Mouse (Mus musculus): ENCODE data around the gene Faap20. TPM values are rescaled to one million over a fixed set of nuclear protein-coding genes. Genes with fewer than 3 reads are reported as not detected.

The Faap20 gene
- polyA plus RNA-seq, 1 experiment from 2014 or later: 63.2 TPM

GRCm38 (mm10) chr4:155290045-155290444 lies 40.4 kb downstream of the Faap20 start:
- no peaks in the 10 kb centered on the region for H3K36me3 ChIP-seq
- 0 out of 2 replicates have a peak overlapping the region, but pooled peaks have one; percentile 10 for H3K9ac ChIP-seq
- H3K27me3 ChIP-seq (replicated peaks): no peaks in the 10 kb centered on the region; the same call in 1 of the 2 replicates
- H3K4me2 ChIP-seq: no peak overlapping the region
- no peak overlapping the region for H3K27ac ChIP-seq (replicated peaks)
- H3K4me3 ChIP-seq: no peak overlapping the region
- ATAC-seq (ENCODE audit: extremely low read depth, insufficient number of reproducible peaks, low FRiP score, low TSS enrichment): no peak
- H3K9me3 ChIP-seq: no peaks in the 10 kb centered on the region
- peaks cover 4% of the 10 kb centered on the region; the same call in 1 of the 2 replicates for H3K4me1 ChIP-seq
- 86% methylated on average over 7 of the region's 7 CpGs for WGBS

- Histone ChIP-seq H3K27me3 (replicated peaks) (no peaks in the 10 kb centered on the region; the same call in 1 of the 2 replicates), H3K9me3 (no peaks in the 10 kb centered on the region), H3K4me2 (no peak overlapping the region), H3K4me3 (no peak overlapping the region), H3K36me3 (no peaks in the 10 kb centered on the region), H3K4me1 (peaks cover 4% of the 10 kb centered on the region; the same call in 1 of the 2 replicates), H3K27ac (replicated peaks) (no peak overlapping the region), H3K9ac (no peak overlapping the region)
- no peak for ATAC-seq (ENCODE audit: extremely low read depth, insufficient number of reproducible peaks, low FRiP score, low TSS enrichment)
- WGBS: 80% methylated on average over 10 of the region's 10 CpGs
Measured at GRCm38 (mm10) chr4:155292863-155293262, 43.3 kb downstream of the Faap20 start.

GRCm38 (mm10) chr4:155294381-155294780 lies 44.8 kb downstream of the Faap20 start:
- no peak for ATAC-seq (ENCODE audit: extremely low read depth, insufficient number of reproducible peaks, low FRiP score, low TSS enrichment)
- no peaks in the 10 kb centered on the region for H3K36me3 ChIP-seq
- no peaks in the 10 kb centered on the region for H3K9me3 ChIP-seq
- H3K9ac ChIP-seq: no peak overlapping the region
- no peaks in the 10 kb centered on the region; the same call in 1 of the 2 replicates for H3K27me3 ChIP-seq (replicated peaks)
- 86% methylated on average over 14 of the region's 14 CpGs for WGBS
- H3K27ac ChIP-seq (replicated peaks): no peak overlapping the region
- peaks cover 4% of the 10 kb centered on the region; the same call in 1 of the 2 replicates for H3K4me1 ChIP-seq
- no peak overlapping the region for H3K4me3 ChIP-seq
- H3K4me2 ChIP-seq: no peak overlapping the region

- H3K27me3 ChIP-seq (replicated peaks): no peaks in the 10 kb centered on the region; the same call in 1 of the 2 replicates
- 69% methylated on average over 10 of the region's 10 CpGs for WGBS
Measured at GRCm38 (mm10) chr4:155295026-155295590, 45.5 kb downstream of the Faap20 start.

GRCm38 (mm10) chr4:155295996-155296395 lies 46.4 kb downstream of the Faap20 start:
- H3K4me2 ChIP-seq: no peak overlapping the region
- no peak overlapping the region for H3K27ac ChIP-seq (replicated peaks)
- no peak overlapping the region for H3K9ac ChIP-seq
- H3K9me3 ChIP-seq: no peaks in the 10 kb centered on the region
- H3K4me1 ChIP-seq: peaks cover 2% of the 10 kb centered on the region; the same call in 1 of the 2 replicates
- WGBS: 44% methylated on average over 4 of the region's 4 CpGs
- H3K4me3 ChIP-seq: no peak overlapping the region
- no peaks in the 10 kb centered on the region; the same call in 1 of the 2 replicates for H3K27me3 ChIP-seq (replicated peaks)
- H3K36me3 ChIP-seq: no peaks in the 10 kb centered on the region
- no peak for ATAC-seq (ENCODE audit: extremely low read depth, insufficient number of reproducible peaks, low FRiP score, low TSS enrichment)

More at GRCm38 (mm10) chr4:155295026-155295590, 45.5 kb downstream of the Faap20 start:
- Histone ChIP-seq H3K4me3 (no peak overlapping the region), H3K4me2 (no peak overlapping the region), H3K36me3 (no peaks in the 10 kb centered on the region), H3K4me1 (peaks cover 4% of the 10 kb centered on the region; the same call in 1 of the 2 replicates), H3K9me3 (no peaks in the 10 kb centered on the region), H3K9ac (no peak overlapping the region), H3K27ac (replicated peaks) (no peak overlapping the region)
- no peak for ATAC-seq (ENCODE audit: extremely low read depth, insufficient number of reproducible peaks, low FRiP score, low TSS enrichment)

GRCm38 (mm10) chr4:155297057-155297456 lies 47.5 kb downstream of the Faap20 start:
- Histone ChIP-seq H3K9me3 (no peaks in the 10 kb centered on the region), H3K36me3 (no peaks in the 10 kb centered on the region), H3K9ac (no peak overlapping the region), H3K27ac (replicated peaks) (no peak overlapping the region), H3K27me3 (replicated peaks) (no peaks in the 10 kb centered on the region; the same call in 1 of the 2 replicates), H3K4me1 (no peaks in the 10 kb centered on the region), H3K4me2 (no peak overlapping the region), H3K4me3 (no peak overlapping the region)
- 52% methylated on average over 2 of the region's 2 CpGs for WGBS
- ATAC-seq (ENCODE audit: extremely low read depth, insufficient number of reproducible peaks, low FRiP score, low TSS enrichment): no peak

- WGBS: 77% methylated on average over 4 of the region's 4 CpGs
- no peaks in the 10 kb centered on the region for H3K9me3 ChIP-seq
- no peak for ATAC-seq (ENCODE audit: extremely low read depth, insufficient number of reproducible peaks, low FRiP score, low TSS enrichment)
- no peaks in the 10 kb centered on the region for H3K4me1 ChIP-seq
- H3K27me3 ChIP-seq (replicated peaks): no peaks in the 10 kb centered on the region; the same call in 1 of the 2 replicates
- no peak overlapping the region for H3K4me3 ChIP-seq
- H3K27ac ChIP-seq (replicated peaks): no peak overlapping the region
- no peak overlapping the region for H3K9ac ChIP-seq
- H3K4me2 ChIP-seq: no peak overlapping the region
- H3K36me3 ChIP-seq: no peaks in the 10 kb centered on the region
Measured at GRCm38 (mm10) chr4:155298826-155299225, 49.2 kb downstream of the Faap20 start.

GRCm38 (mm10) chr4:155300421-155301097 lies 51.0 kb downstream of the Faap20 start:
- no peaks in the 10 kb centered on the region for H3K36me3 ChIP-seq
- no peak for ATAC-seq (ENCODE audit: extremely low read depth, insufficient number of reproducible peaks, low FRiP score, low TSS enrichment)

GRCm38 (mm10) chr4:155301098-155301447 lies 51.5 kb downstream of the Faap20 start:
- Histone ChIP-seq H3K4me3 (no peak overlapping the region), H3K4me1 (no peaks in the 10 kb centered on the region)

More at GRCm38 (mm10) chr4:155300421-155301097, 51.0 kb downstream of the Faap20 start:
- Histone ChIP-seq H3K4me2 (no peak overlapping the region), H3K27ac (replicated peaks) (no peak overlapping the region), H3K27me3 (replicated peaks) (no peaks in the 10 kb centered on the region), H3K4me1 (no peaks in the 10 kb centered on the region), H3K9ac (no peak overlapping the region), H3K9me3 (no peaks in the 10 kb centered on the region), H3K4me3 (no peak overlapping the region)
- WGBS: 67% methylated on average over 21 of the region's 21 CpGs

GRCm38 (mm10) chr4:155301965-155302364 lies 52.4 kb downstream of the Faap20 start:
- no peak overlapping the region for H3K4me3 ChIP-seq
- 43% methylated on average over 4 of the region's 4 CpGs for WGBS

More at GRCm38 (mm10) chr4:155301098-155301447, 51.5 kb downstream of the Faap20 start:
- WGBS: 83% methylated on average over 7 of the region's 7 CpGs
- Histone ChIP-seq H3K27ac (replicated peaks) (no peak overlapping the region), H3K9ac (no peak overlapping the region), H3K36me3 (no peaks in the 10 kb centered on the region), H3K9me3 (no peaks in the 10 kb centered on the region), H3K27me3 (replicated peaks) (0 out of 2 replicates have a peak, but pooled peaks cover 4% of the 10 kb centered on the region), H3K4me2 (no peak overlapping the region)
- no peak for ATAC-seq (ENCODE audit: extremely low read depth, insufficient number of reproducible peaks, low FRiP score, low TSS enrichment)

GRCm38 (mm10) chr4:155304508-155305096 lies 55.0 kb downstream of the Faap20 start:
- Histone ChIP-seq H3K27ac (replicated peaks) (no peak overlapping the region), H3K36me3 (no peaks in the 10 kb centered on the region), H3K4me3 (no peak overlapping the region), H3K4me1 (peaks cover 19% of the 10 kb centered on the region), H3K27me3 (replicated peaks) (0 out of 2 replicates have a peak, but pooled peaks cover 10% of the 10 kb centered on the region), H3K4me2 (no peak overlapping the region), H3K9ac (no peak overlapping the region), H3K9me3 (no peaks in the 10 kb centered on the region)
- ATAC-seq (ENCODE audit: extremely low read depth, insufficient number of reproducible peaks, low FRiP score, low TSS enrichment): no peak
- WGBS: 77% methylated on average over 7 of the region's 7 CpGs

More at GRCm38 (mm10) chr4:155301965-155302364, 52.4 kb downstream of the Faap20 start:
- Histone ChIP-seq H3K4me1 (peaks cover 3% of the 10 kb centered on the region), H3K36me3 (no peaks in the 10 kb centered on the region), H3K27ac (replicated peaks) (no peak overlapping the region), H3K27me3 (replicated peaks) (0 out of 2 replicates have a peak, but pooled peaks cover 8% of the 10 kb centered on the region), H3K9ac (peak overlapping the region; percentile 30; the same call in 1 of the 2 replicates), H3K4me2 (no peak overlapping the region), H3K9me3 (no peaks in the 10 kb centered on the region)
- ATAC-seq (ENCODE audit: extremely low read depth, insufficient number of reproducible peaks, low FRiP score, low TSS enrichment): no peak

Measured in heart, embryonic 13.5 days (tissue).